Mouse (Mus musculus) megakaryocyte-erythroid progenitor cell, adult 5-6 weeks (primary cell): ENCODE results near the gene Mageb1. TPM values are rescaled to one million over a fixed set of nuclear protein-coding genes. Genes with fewer than 3 reads are reported as not detected.
"Not testable (repeated sequence)": the region's sequence is repeated elsewhere in the genome, so short reads cannot be mapped to it uniquely, and the experiment has no call there.

Experiments
- ATAC-seq: replicated peaks from 2 replicates; pipeline ENCODE4 v1.8.0; 2016; ENCODE audit warnings: mild to moderate bottlenecking, inconsistent platforms; ENCODE audit not compliant: severe bottlenecking, poor library complexity, low FRiP score, low TSS enrichment
- total RNA-seq, 2 experiments: library from RNA; stranded (forward) in 1 of 2; stranded (reverse) in 1 of 2; fragments of 200-1000, 215-1000 nt in 1 of 2; fragments of >200 nt in 1 of 2; fragmentation: Nextera tagmentation in 1 of 2; gene quantifications; 2 replicates each; pipeline ENCODE4 v1.2.3; 2014 to 2017

Mageb1 gene
- not detected in 2 replicates for total RNA-seq (2014; fragmentation: Nextera tagmentation)
- total RNA-seq (2017), result not detected in 2 replicates

DNA sequence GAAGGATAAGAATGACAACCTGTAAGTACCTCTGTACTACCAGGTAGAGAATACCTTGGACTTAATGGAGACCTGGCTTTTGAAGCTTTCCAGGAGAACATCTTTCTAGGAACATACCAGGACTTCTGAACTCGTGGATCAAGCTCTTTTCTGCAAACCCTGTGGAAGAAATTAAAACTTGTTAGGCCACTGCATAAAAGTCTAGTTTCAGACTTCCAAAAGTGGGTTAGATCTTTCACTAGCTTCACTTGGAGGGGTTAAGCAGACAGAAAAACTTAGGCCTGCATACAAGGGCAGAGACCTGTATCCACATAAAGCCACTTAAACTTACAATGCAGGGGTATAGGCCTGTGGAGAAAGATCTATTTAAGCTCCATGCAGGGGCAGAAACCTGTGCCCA lies at the start of gene Mageb1:
TSS of gene Mageb1 (minus strand) at position 101 of the 400 bp plus-strand sequence.
- not testable (repeated sequence) for ATAC-seq

Other genes with a start within 250 kb of the Mageb1 start
- gene Mageb5, start 233.3 kb downstream of the Mageb1 start, total RNA-seq (2014; fragmentation: Nextera tagmentation), result not detected in 2 replicates
- not detected in 2 replicates for gene Mageb5, start 233.3 kb downstream of the Mageb1 start, total RNA-seq (2017)